Mouse (Mus musculus) B cell, adult 2 months (primary cell): Measurements from ENCODE around the gene Spock1.

Source experiments
- DNase-seq, 2 experiments: peaks; one replicate each; pipeline ENCODE4 v3.0.0; 2022

Spock1 gene

GRCm38 (mm10) chr13:57722329-57722936, 185.7 kb downstream of the Spock1 start:
- DNase-seq, result no peak

DNA sequence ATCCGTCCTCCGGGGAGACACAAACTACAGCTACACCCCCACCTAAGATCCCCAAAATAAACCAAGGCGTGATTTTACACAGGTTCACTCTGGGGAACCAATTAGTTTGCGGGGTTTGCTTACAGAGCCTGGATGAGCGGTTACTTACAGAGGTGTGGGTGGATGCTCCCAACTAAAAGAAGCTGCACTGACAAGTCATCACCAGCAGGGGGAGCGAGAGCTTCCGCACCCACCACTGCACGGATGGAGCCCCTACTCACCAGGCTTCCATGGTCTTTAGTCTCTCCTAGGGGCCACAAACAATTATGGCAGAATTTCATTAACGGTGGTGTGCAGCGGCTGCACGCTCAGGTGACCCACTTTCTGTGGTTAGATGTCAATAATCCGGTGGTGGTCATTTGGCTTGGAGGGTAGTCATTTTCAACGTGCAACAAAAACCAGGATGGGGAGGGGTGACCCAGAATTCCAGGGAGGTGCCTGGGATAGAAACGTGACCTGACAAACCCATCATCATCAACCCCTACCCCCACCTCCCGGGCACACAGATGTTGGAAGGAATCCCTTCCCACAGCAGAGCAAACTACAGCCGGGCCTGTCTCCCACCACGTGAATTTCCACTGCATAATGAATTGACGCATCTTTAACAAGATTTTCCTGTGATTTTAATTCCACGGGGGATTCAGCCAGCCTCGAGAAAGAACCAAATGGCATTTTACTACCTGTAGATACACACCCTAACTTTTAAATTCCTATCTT, 186.4 kb downstream of the Spock1 start:
- DNase-seq, result no peak

DNA sequence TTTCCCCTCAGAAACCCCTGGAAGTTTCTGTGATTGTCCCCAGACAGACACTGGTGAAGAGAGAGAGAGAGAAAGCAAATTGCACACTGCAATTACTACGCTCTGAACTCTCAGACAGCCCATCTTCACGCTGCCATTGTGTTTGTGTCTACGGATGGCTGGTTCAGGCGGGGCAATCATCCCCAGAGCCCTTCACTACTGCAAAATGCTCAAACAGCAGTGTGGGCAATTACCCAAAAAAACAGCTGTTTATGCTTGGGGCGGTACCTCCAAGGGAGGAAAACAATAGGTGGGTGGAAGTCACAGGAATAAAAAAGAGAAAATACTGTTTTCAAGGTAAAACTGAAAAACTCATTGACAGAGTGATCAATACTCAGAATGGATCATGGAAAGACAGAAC, 190.0 kb downstream of the Spock1 start:
- no peak for DNase-seq

GRCm38 (mm10) chr13:57712910-57713309, 195.2 kb downstream of the Spock1 start:
- no peak for DNase-seq

DNA sequence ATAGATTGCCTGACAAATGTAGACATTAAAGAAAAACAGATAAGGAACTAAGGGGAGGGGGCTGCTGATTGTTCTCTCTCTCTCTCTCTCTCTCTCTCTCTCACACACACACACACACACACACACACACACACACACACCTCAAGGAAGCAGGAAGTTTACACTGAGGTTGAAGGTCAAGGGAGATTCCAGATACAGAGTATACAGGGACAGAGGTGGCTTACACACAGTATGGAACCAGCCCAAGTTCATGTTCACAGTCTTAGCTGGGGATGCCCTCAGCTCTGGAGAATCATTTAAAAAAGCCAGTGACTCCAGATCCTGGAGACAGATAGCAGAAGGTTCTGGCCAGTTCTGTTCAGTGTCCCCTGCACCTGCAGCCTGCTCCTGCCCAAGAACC, 199.7 kb downstream of the Spock1 start:
- DNase-seq, result no peak

DNA sequence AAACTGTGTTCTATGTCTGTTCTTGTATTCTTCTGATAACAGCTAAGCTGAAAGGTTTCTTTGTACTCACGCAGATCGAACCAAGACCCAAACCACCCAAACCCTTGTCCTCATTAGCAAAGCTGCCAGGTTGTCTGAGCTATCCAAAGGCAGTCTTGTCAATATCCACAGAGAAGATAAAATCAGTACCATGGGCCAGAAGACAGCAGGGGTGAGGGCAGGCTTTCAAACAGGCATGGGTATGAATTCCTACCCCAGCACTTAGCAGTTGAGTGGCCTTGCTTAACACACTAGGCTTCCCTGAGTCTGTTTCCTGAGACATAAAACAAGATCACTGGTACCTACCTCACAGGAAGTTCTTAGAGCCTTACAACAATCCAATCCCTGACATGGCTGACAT, 205.2 kb downstream of the Spock1 start:
- no peak for DNase-seq

- no peak for DNase-seq
Measured at GRCm38 (mm10) chr13:57696685-57697084, 211.4 kb downstream of the Spock1 start.

DNA sequence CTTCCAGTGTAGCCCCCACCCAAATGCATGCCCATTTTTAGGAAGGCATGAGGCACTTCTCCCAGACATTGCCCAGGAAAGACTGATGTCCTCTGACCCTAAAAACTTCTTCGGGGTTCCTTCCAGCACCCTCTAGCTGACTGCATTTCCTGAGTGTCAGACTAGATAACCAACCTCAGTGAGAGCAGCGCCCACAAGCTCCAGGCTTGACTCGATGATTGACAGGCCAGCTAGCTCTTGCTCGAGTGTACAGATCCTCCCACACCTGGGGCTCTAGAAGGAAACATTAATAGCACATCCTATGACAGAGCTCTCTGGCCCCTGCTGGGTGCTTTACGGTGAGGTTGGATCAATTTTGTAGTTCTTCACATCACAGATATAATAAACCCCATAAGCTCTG, 219.2 kb downstream of the Spock1 start:
- DNase-seq, result no peak

- no peak for DNase-seq
Measured at GRCm38 (mm10) chr13:57686437-57686836, 221.7 kb downstream of the Spock1 start.

DNA sequence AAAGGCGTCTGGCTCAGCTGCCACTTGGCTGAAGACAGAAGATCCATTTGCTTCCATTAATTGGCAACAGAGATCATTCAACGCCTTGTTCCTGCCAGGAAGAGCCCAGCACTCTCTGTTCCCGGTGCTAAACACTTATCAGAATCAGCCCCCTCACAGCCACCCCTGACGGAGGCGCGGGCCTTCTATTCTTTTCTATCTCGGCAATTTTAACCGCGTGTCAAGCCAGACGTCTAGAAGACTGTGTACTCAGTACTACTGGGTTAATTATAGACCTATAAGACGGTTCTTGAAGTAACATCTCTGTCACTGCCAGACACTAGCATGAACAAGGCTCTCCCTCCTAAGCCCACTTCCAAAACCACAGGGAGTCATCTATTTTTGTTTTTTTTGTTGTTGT, 222.9 kb downstream of the Spock1 start:
- no peak for DNase-seq

GRCm38 (mm10) chr13:57679591-57679990, 228.5 kb downstream of the Spock1 start:
- DNase-seq, result no peak

GRCm38 (mm10) chr13:57676820-57677219, 231.3 kb downstream of the Spock1 start:
- DNase-seq, result no peak

- DNase-seq, result no peak
Measured at GRCm38 (mm10) chr13:57673399-57673798, 234.7 kb downstream of the Spock1 start.

DNA sequence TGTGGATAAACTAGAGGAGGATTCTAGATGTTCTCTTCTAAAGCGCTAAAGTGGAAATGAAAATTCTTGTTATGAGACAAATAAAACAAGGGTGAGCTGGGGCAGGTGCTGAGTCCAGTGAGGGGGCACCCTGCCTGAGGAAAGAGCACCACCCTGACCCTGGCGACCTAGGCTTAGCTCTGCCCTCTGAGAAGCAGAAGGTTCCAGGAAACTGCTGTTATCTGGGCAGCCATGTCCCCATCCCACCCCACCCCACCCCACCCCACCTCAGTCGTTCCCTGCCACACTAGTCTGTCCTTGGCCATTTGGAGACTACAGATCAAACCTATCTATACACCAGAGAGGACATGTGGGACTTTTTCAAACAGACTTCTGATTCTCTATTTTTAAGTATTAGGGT, 235.4 kb downstream of the Spock1 start:
- DNase-seq, result no peak

DNA sequence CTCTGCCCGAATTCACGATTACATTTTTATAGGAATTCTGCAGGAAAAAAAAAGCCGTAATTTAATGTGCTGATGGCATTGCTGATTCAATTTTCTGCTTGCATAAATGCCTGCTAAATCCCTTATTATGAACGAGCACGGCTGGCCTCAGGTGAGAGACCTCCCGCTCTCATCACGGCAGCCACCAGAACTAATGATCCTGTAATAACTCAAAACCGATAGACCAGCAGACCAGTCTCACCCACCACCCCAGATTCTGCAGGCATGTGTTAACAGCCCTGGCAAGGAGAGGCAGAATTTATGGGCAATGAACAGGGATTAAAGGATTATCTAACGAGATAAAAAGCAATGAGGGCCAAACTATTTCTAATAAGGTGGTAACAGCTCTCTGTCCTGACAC, 236.2 kb downstream of the Spock1 start:
- no peak for DNase-seq

DNA sequence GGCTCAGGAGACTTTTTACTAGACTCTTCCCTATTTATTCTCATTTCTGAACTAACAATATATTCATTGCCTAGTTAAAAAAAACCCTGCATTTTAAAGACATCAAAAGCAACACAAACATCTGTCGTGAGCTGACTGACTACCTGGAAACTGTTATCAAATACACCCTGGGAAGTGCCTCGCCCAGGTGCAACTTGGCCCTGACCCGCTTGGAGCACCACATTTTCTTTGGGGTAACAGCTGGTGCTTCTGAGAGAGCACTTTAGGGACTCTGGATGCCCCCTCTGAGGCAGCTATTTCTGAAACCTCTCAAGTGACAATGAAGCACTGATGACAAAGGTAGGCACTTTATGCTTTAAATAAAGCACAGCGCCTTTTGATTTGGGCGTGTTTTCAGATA, 236.8 kb downstream of the Spock1 start:
- DNase-seq, result no peak

DNA sequence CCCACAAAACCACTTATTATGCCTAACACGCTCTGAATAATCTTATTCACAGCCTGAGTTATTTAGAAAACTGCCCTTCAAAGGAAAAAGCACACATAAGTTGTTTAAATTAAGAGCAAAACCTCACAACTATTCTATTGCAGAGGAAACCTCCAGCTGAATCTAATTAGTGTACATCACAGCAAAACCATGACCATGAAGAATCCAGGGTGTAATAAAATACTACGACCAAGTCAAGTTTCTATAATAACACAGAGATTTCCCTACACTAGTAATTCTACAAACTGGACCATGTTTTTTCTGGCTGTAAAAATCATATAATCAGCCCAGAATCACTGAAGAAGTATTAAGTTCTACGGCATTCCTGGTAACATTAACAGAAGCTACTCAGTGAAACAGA, 240.5 kb downstream of the Spock1 start:
- no peak for DNase-seq

GRCm38 (mm10) chr13:57666173-57666842, 241.8 kb downstream of the Spock1 start:
- no peak for DNase-seq

GRCm38 (mm10) chr13:57662554-57662953, 245.6 kb downstream of the Spock1 start:
- no peak for DNase-seq

DNA sequence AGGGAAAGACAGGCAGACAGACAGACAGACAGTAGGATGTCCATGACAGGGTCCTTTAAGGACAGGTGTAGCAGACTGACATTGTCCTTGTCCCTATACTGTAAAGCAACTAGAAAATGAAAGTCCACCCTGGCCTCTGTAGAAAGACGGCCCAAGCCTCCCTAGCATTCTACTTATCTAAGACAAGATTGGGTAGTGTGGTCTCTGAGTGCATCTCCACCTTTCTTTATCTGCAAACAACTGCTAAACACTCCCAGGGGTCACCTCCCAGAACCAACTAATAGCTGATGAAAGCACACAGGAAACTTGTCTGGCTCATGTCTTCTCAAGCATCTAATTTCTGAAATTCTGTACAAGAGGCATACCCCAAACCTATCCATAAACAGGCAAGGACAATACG, 247.6 kb downstream of the Spock1 start:
- no peak for DNase-seq

GRCm38 (mm10) chr13:57659872-57660271, 248.3 kb downstream of the Spock1 start:
- no peak for DNase-seq

DNA sequence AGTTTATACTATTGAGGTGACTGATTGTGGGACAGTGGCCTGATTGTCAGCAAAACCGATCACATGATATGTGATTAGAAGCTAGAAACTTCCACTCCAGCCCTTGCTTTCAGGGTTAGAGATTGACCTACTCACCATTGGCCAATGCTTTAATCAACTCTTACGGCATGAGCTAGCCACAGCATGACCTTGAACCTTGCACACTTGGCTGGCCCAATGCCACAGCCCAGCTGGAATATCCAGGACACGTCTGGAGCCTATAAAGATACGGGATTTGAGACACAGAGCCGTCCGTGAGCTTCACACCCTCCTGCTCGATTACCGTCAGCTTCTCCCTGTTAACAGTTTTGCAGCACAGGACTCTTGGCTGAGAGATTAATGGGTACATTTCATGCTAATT, 251.5 kb downstream of the Spock1 start:
- no peak for DNase-seq

DNA sequence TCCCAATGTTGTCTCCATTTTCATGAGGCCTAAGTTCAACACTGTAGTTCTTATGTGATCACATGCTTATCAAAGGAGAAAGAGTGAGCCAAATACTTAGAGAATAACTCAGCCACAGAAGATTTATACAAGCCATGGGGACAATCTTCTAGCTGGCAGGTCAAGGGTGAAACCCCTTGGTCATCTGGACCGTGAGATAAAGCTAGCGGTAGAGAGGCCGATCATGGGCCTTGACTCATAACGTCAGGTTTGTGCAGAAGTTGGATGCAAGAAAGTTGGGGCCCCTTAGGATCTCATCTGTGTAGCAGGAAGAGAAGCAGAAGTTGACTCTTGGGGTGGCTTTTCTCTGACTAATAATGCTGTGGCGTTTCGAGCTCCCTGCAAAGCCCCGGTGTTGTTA, 253.8 kb downstream of the Spock1 start:
- no peak for DNase-seq

GRCm38 (mm10) chr13:57651236-57651635, 256.9 kb downstream of the Spock1 start:
- DNase-seq, result no peak
